Mouse (Mus musculus): ENCODE measurements around the gene Klk4.

The Klk4 gene

DNA sequence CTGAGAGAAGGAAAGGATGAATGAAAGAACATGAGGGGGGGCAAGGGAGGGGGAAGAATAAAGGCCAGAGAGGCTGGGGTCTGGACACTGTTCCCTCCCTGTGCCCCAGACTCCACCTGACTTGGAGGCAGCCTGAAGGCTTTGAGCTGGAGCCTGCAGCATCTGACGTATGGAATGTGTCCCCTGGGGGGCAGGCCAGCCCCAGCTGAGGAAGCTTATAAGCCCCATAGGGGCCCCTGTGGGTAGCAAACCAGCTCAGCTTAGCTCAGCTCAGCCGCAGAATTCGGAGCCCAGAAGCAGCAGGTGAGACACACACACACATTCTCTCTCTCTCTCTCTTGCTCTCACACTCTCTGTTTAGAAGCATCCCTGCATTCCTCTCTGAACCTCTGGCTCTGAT lies at the start of gene Klk4:
Gene Klk4, plus strand, starts transcription at position 249 of the 400 bp plus-strand sequence.
- no peak for DNase-seq (ENCODE audit: low spot score)

DNA sequence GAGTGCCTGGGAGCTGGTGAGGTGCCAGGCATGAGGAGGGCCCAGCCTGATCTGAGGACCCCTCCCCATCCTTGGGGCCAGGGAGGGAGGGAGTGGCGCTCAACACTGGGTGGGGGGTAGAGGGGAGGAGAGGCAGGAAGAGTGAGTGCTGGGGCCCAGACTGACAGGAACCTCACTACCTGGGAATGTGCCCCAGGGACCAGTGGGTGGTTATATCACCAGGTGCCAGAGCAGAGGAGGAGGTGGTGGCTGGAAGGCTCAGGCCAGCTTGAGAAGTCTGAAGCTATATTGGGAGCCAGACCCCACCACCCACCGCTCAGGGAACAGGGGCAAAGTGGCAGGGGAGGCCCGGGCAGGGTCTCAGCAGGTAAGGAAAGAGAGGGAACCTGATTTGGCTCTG lies 39.3 kb upstream of the Klk4 start, which contains the start of gene Klk5:
Gene Klk5, plus strand, starts transcription at position 271 of the 400 bp plus-strand sequence.
- no peak for DNase-seq (ENCODE audit: low spot score)

DNA sequence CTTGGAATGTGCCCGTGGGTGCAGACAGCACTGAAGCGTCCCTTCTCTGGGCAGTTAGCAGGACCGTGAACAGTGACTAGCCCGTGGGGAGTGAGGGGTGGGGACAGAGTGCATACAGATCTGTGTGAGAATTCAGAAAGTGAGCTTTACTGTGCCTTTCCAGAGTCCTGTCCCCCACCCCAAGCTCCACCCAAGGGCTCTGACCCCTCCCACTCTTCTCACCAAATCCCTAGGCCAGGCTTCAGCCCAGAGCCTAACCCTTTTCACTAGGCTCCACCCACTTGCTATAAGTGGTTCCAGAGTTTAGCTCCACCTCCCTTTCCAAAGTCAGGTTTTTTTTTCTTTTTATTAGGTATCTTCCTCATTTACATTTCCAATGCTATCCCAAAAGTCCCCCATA lies 37.2 kb upstream of the Klk4 start:
- DNase-seq (ENCODE audit: low spot score) = no peak

DNA sequence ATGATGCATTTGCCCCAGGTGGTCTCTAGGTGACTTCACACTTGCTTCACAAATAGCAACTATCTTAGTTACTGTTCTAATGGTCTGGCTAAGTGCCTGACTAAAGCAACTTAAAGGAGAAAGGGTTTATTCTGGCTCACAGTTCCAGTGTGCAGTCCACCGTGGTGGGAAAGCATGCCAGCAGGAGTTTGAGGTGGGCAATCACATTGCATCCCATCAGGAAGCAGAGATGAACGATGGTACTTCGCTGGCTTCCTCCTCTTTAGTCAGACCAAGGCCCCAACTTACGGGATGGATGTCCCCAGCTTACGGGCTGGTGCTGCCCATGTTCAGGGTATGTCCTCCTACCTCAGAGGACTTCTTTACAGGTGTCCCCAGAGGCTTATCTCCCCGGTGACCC lies 29.3 kb upstream of the Klk4 start:
- no peak for DNase-seq (ENCODE audit: low spot score)

DNA sequence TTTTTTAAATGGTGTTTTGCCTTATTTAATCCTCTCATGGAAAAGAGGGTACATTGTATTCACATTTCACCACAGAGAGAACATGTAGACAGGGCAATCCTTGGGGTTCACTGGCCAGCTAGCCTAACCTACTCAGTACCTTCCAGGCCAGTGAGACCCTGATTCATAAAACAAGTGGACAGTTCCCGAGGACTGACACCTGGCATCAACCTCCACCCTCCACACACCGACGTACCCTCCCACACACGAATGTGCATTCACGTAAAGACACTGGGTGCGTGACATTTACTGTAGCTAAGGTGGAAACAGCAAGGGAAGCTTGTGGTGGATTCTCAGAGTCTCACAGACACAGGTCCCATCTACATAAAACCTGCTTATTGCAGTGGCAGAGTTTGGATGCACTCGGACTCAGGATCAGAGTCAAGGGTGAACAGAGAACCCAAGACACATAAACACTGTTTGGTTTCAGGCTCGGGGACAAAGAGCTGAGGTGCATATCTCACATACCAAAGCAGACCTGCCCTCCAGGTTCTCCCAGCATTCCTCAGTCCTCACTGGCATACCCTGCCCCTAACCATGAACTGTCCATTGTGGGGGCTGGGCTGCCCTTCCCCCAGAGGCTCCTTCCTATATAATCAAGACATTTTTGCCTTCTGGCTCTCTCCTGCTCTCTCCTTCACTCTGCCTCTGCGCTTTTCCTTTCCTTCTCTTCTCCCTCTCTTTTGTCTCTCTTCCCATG lies 26.1 kb upstream of the Klk4 start:
- no peak for DNase-seq (ENCODE audit: low spot score)

DNA sequence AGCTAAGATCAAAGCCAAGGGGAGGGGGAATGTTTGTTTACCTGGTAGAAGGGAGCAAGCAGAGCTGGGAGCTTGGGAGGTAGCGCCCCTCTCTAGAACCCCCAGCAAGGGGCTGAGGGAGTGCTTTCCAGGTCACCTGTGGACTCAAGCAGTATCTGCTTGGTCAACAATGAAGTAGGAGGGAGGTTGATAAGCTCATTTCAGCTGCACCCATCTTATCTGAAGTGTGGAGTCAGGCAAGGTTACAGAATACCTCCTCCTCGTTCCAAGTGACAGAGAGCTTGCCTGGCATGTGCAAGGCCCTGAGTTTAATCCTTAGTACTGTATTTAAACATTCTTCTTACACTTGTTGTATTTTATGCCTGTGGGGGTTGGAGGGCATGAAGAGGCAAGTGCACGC lies 25.3 kb upstream of the Klk4 start:
- no peak for DNase-seq (ENCODE audit: low spot score)

DNA sequence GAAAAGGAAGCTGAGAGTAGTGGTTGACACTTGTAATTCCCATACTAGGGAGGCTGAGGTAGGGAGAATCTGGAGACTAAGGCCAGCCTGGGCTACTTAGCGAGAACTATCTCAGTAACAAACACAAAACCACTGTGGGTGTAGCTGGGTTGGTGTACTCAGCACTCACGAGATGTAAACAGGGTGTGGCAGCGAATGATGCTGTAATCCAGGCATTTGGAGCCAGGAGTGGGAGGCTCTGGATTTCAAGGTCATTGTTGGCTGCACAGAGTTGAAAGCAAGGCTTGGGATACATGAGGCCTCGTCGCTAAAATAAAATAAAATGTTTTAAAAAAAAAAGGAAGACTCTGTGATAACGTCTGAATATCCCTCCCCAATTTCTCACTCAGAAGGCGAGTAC lies 24.7 kb upstream of the Klk4 start:
- DNase-seq (ENCODE audit: low spot score) = no peak

- DNase-seq (ENCODE audit: low spot score) = no peak
These were observed 23.5 kb upstream of the Klk4 start for GRCm38 (mm10) chr7:43857501-43857900.

DNA sequence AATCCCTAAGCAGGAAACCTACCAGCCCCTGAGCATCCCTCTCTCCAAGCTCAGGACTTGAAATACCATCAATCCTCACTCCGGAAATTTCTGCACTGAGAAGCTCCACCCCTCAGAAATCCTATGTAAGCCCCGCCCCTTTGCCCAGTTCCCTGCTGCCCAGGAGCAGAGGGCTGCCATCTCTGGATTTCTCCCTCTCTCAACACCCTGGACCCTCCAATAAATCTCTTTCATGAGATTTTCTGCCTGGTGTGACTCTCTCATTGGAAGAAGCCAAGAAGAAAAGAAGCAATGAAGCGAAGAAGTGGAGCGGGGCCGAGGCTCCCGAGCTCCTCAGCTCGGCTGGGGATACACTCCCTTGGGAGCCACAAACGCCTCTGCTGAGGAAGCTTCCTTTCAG lies 20.5 kb upstream of the Klk4 start:
- no peak for DNase-seq (ENCODE audit: low spot score)

DNA sequence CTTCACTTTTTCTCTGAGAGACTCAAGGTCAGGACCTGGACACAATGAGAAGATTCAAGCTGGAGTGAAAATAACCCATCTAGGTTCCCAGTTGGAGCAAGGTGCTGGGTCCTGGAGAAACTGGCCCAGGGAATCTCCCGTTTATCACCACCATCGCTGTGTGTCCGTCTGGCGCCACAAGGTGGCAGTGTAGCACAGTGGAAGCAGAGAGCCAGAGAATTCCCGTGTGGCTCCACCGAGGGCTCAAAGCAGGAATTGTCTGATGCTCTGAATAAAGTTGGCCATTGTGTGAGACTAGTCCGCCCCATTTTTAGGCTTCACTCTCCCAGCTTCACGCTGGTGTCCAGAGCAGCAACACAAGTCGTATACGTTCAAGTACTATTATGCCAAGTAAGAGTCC lies 7.7 kb upstream of the Klk4 start:
- no peak for DNase-seq (ENCODE audit: low spot score)

- no peak for DNase-seq (ENCODE audit: low spot score)
These were observed 7.3 kb upstream of the Klk4 start for GRCm38 (mm10) chr7:43873674-43874073.

- DNase-seq (ENCODE audit: low spot score) = no peak
These were observed 6.0 kb upstream of the Klk4 start for GRCm38 (mm10) chr7:43874868-43875375.

DNA sequence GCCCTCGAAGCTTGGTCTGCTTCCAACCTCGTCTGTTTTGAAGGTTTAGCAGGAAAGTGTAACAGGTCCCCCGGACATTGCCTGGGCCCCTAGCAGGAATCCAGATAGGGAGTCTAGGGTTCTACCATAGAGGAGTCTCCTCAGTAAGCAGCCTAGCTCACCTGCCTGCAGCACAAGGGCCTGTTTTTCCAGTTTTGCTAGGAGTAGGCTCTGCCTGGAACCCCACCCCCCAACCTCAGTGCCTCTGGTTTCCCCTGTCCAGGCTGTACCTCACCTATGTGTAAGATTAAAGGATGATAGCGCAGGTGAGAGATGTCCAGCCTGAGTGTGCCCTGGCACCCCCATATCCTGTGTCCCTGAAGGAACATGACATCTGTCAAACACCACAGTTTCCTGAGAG lies 4.5 kb upstream of the Klk4 start:
- DNase-seq (ENCODE audit: low spot score) = no peak

DNA sequence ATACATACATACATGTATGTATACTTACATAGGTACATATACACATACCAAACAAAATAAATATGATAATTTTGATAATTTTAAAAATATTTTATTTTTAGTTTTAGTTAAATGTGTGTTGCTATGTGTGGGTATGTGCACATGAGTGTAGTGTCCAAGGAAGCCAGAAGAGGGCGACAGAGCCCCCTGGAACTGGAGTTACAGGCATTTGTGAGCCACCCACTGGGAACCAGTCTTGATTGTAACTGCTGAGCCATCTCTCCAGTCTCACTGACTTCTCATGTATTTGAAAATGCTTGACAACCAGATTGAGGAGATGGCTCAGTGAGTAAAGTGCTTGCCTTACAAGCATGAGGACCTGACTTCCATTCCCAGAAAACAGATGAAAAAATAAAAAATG lies 2.7 kb upstream of the Klk4 start:
- DNase-seq (ENCODE audit: low spot score) = no peak

DNA sequence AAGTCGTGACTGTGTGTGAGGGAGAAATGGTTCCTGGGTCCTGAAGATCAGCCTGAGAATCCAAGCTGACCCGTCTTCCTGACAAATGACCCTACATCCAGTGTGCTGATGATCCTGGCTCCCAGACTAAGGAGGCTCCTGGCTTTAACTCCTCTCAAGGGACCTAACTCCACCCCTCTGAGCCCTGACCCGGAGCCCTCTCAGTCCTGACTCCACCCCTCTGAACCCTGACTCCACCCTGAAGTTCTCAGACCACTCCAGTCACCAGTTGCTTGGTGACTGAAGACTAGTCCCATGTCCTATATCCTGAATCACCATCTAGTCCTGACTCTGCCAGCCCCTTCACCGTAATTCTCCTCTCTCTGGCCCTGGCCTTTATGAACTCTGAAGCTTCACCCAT lies 1.4 kb downstream of the Klk4 start:
- DNase-seq (ENCODE audit: low spot score) = no peak

DNA sequence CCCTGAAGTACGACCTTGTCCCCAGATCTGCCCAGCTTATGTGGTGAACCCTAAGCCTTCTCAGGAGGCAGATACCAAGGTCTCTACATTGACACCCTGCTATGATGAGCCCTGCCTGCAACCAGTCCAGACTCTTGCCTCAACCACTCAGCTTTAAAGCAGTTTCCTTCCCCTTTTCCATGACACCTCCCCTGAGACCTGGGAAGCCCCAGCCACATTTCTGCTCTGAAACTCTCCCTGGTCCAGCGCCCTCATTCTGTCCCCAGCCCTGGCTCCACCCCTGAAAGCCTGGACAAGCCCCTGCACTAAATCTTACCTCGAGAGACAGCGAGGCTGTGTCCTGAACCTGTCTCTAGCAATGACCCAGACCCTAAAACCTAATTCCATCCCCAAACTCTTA lies 1.9 kb downstream of the Klk4 start:
- no peak for DNase-seq (ENCODE audit: low spot score)

GRCm38 (mm10) chr7:43883547-43883946 lies 2.6 kb downstream of the Klk4 start:
- no peak for DNase-seq (ENCODE audit: low spot score)

DNA sequence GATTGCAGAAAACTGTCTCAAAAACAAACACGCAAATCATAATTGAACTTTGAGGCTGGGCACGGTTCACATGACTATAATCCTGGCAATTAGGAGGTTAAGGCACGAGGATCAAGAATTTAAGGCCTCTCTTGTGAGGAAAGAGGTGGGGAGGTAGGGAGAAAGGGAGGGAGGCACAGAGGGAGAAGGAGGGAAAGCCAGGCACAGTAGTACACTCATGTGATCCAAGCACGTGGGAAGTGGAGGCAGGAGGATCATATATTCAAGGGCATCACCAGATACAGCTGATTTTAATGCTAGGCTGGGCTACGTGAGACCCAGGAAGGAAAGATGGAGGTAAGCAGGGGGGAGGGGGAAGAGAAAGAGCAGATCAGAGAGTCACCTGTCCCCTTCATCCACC lies 10.4 kb downstream of the Klk4 start:
- no peak for DNase-seq (ENCODE audit: low spot score)

DNA sequence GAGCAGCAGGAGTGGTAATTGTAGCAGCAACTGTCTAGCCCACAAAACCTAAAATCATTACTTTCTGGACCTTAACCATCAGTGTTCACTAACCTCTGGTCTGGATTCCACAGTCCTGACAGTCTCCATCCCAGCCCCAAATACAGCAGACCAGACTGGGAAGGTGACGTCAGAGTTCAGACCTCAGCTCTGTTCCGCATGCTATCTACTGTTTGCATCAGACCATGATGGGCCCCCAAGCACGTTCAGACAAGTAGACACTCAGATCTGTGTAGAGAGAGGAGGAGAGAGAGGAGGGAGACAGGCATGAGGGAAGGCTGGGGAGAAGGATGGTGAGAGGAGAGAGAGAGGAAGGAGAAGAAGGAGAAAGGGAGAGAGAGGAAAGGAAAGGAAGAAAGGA lies 10.8 kb downstream of the Klk4 start:
- DNase-seq (ENCODE audit: low spot score) = no peak

DNA sequence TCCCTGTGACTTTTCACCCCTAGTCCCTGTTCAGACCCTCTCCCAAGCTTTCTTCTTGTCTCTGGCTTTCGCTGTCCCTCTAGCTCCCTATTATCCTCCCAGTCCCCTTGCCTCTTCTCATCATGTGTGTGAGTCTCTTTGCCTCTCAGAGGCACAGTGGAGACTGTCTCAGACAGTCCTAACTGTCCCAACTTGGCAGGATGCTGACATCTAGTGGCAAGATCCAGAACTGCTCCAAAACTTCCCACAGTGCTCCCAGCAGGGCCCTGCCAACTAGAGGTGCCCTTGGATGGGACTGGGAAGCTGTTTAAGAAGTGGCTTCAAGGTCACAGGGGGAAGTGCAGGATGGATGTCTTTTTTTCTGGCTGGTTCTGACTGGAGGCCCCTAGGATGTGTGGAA lies 13.9 kb downstream of the Klk4 start:
- DNase-seq (ENCODE audit: low spot score) = peak; percentile 67

DNA sequence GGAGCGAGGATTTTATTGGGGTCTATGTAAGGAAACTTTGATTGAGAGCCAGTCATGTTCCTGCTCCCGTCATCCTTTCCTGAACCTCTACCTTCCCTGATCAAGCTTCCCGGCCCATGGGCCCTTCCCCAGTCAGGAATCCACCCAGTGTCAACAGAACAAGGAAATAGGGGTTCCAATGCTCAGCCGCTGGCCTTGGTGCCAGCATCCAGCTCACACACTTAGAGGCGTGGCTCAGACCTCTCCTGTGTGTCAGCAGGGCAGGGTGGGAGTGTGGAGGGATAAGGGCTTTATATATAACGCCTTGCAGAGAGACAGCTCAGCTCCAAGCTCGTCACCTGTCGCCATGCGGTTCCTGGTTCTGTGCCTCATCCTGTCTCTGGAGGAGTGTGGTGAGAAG lies 33.9 kb downstream of the Klk4 start:
- no peak for DNase-seq (ENCODE audit: low spot score)

DNA sequence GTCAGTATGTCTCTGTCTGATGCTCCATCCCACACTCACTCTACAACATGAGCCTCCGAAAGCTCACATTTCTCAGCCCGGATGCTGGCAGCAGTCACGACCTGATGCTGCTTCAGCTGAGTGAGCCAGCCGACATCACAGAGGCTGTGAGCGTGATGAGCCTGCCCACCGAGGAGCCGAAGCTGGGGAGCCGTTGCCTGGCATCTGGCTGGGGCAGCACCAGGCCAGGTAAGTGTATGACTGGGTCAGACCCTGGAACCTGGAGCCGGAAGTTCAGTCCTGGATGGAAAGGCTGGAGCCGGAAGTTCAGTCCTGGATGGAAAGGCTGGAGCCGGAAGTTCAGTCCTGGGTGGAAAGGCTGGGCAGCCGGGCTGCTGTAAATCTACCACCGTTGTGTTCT lies 37.5 kb downstream of the Klk4 start:
- DNase-seq (ENCODE audit: low spot score) = no peak

DNA sequence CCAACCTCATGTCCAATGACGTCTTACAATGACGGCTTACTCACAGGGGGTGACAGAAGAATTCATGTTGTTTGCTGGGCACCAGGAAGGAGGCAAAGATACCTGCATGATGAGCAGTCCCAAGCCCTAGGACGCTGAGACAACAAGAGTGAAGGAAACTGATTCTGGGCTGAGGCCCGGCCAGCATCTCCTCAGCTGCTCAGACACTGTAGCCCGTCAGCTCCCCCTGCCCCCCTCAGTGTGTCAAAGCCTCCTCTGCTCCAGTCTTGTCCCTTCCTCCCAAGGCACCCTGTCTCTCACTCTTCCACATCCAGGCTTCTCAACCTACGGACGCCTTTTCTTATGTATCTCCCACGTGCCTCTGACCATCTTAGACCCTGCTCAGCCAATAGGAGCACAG lies 37.9 kb downstream of the Klk4 start:
- no peak for DNase-seq (ENCODE audit: low spot score)

All from ovary, postnatal 10 days (tissue).